Mouse (Mus musculus) liver, embryonic 12.5 days (tissue): ENCODE results near the gene Dcst2. TPM values are rescaled to one million over a fixed set of nuclear protein-coding genes. Genes with fewer than 3 reads are reported as not detected.

Experiments used
- ATAC-seq: fragments of 200-750 bp; cut with Nextera tagmentation; 2 replicates; pipeline ENCODE4 v1.8.0; 2017; ENCODE audit warnings: moderate number of reproducible peaks, mild to moderate bottlenecking, moderate library complexity
- H3K27ac ChIP-seq: fragments of 300-500 bp; sonication (generic); 2 replicates; pipeline ENCODE4 v1.5.1; 2016; ENCODE audit warnings: mild to moderate bottlenecking
- H3K27me3 ChIP-seq: fragments of 300-500 bp; sonication (generic); replicated peaks from 2 replicates; pipeline ENCODE4 v1.6.1; 2016; ENCODE audit warnings: mild to moderate bottlenecking, moderate library complexity
- H3K36me3 ChIP-seq: fragments of 300-500 bp; sonication (generic); 2 replicates; pipeline ENCODE4 v1.6.1; 2016; ENCODE audit warnings: mild to moderate bottlenecking, moderate library complexity
- H3K4me1 ChIP-seq: fragments of 300-500 bp; sonication (generic); 2 replicates; pipeline ENCODE4 v1.6.1; 2016
- H3K4me2 ChIP-seq: fragments of 300-500 bp; sonication (generic); 2 replicates; pipeline ENCODE4 v1.6.1; 2016; ENCODE audit warnings: mild to moderate bottlenecking, moderate library complexity
- H3K4me3 ChIP-seq: fragments of 300-500 bp; sonication (generic); 2 replicates; pipeline ENCODE4 v1.5.1; 2016; ENCODE audit warnings: mild to moderate bottlenecking, moderate library complexity
- H3K9ac ChIP-seq: fragments of 300-500 bp; sonication (generic); 2 replicates; pipeline ENCODE4 v1.6.1; 2016; ENCODE audit warnings: mild to moderate bottlenecking, moderate library complexity
- H3K9me3 ChIP-seq: fragments of 300-500 bp; sonication (generic); replicated peaks from 2 replicates; pipeline ENCODE4 v1.6.1; 2016; ENCODE audit warnings: mild to moderate bottlenecking, moderate library complexity
- WGBS: fragments of 180-500 bp; shearing (Covaris S2); methylation state at CpG from one replicate; pipeline ENCODE4 v1.1.7; 2016; ENCODE audit not compliant: insufficient replicate concordance; 5-methylcytosine and 5-hydroxymethylcytosine counted together
- polyA plus RNA-seq: library from polyadenylated mRNA; unstranded; fragments of >200 nt; fragmentation: Nextera tagmentation; extraction: Ambion mirVana; gene quantifications from 2 replicates; pipeline ENCODE4 v1.2.1, GENCODE M21; 2016

Dcst2 gene
- polyA plus RNA-seq, 1 experiment from 2014 or later = 0.05 TPM

DNA sequence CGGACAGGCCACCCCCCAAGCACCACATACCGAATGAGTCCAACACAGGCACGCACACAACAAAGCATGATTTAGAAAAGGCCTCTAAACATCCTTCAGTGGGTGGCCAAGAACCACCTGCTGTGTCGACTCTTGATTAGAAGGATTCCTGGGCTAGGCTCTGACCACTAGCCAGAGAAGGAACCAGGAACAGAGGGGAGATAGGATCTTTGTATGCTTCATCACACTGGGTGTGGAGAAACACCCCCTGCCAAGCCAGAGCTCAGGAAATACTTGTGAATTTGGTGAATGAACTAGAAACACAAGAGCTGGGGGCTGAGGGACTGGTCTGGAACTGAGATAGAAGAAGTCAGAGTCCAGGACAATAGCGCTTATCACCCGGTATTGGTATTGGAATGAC, 25.2 kb upstream of the Dcst2 start:
- Histone ChIP-seq H3K27me3 (peaks cover 80% of the 10 kb centered on the region), H3K9ac (no peak overlapping the region), H3K36me3 (no peaks in the 10 kb centered on the region), H3K4me3 (no peak overlapping the region), H3K4me2 (peak overlapping the region; percentile 85), H3K4me1 (peaks cover 23% of the 10 kb centered on the region), H3K27ac (no peak overlapping the region), H3K9me3 (no peaks in the 10 kb centered on the region)
- ATAC-seq = no peak
- 26% methylated on average over 6 of the region's 6 CpGs for WGBS

DNA sequence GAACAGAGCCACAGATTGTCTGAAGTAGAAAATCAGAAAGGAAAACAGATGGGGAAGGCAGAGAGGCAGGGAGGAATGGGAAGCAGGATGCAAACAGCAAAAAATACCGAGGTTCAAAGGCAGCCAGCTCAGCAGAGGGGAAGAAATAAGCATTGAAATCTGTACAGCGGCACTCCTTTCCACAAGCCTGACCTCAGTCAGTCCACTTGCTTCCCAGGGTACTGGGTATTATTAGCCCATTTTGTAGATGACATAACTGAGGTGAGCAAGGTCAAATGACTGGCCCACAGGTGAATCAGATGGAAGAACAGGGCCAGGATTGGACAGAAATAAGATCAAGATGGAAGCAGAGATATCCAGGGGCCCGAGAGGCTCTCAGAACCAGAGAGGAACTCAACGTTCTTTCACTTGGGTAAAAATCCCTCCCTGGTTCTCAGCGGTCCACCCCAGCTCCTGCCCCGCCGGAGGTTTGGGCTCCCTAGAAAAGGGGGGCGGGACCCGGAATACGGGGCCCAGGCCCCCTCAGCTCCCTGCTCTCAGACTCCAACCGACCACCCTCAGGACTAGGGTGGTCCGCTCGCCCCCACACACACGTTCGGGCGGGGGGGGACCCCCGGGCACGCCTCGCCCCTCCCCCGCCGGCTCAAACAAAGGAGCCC, 24.6 kb upstream of the Dcst2 start:
- WGBS = 2% methylated on average over 21 of the region's 21 CpGs
- H3K9ac ChIP-seq = peak overlapping the region; percentile 65
- H3K9me3 ChIP-seq = no peaks in the 10 kb centered on the region
- H3K4me1 ChIP-seq = peaks cover 23% of the 10 kb centered on the region
- no peak; the same call in 1 of the 2 replicates for ATAC-seq
- H3K36me3 ChIP-seq = no peaks in the 10 kb centered on the region
- peaks cover 74% of the 10 kb centered on the region for H3K27me3 ChIP-seq
- no peak overlapping the region for H3K27ac ChIP-seq
- H3K4me2 ChIP-seq = peak overlapping the region; percentile 85
- H3K4me3 ChIP-seq = peak overlapping the region; percentile 62

DNA sequence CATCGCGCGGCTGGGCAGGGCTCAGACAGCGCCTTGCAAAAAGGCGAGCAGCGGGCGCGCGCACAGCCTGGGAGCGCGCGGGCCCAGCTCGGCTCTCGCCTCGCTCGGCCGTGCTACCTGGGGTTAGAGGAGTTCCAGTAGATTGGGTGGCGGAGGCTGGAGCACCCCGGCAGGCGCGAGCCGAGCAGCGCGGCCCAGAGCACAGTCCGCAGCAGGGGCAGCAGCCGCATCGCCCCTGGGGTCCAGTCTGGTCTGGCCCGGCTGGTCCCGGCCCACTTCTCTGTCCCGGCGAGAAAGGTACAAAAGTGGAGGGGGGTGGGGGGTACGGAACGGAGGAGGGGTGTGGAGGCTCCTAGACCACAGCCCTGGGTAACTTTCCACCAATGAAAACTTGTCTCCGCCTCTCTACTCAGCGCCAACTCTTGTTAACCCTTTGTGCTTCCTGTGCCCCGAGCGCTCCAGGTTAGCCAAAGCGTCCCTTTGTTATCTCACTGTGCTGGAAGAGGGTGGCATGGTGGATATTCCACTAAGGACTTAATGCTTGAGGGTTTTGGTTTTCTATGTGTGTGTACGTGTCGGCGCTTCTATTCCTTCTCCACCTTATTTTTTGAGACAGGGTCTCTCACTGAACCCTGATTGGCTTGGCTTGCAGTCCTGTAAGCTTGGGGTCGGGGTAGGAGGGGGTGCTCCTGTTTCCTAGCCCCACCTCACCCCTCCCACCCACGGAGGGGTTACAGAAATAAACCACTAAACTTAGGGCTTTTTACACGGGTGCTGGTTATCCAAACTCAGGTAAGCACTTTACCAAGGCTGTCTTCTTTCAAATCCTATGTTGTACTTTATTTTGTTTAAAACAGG, 23.8 kb upstream of the Dcst2 start, which contains the start of gene Efna4:
Gene Efna4 (minus strand): TSS at position 308 of the 858 bp plus-strand sequence.
- H3K9ac ChIP-seq = peak within 1 kb of the TSS; percentile 65
- H3K4me3 ChIP-seq = peak within 1 kb of the TSS; percentile 62
- no peak within 1 kb of the TSS for H3K27ac ChIP-seq
- H3K4me2 ChIP-seq = peak within 1 kb of the TSS; percentile 85
- peaks cover 20% of the 10 kb centered on the region for H3K4me1 ChIP-seq
- peaks cover 66% of the 10 kb centered on the region for H3K27me3 ChIP-seq
- WGBS = 2% methylated on average over 44 of the region's 44 CpGs
- ATAC-seq = peak; percentile 68
- H3K9me3 ChIP-seq = no peaks in the 10 kb centered on the region
- H3K36me3 ChIP-seq = no peaks in the 10 kb centered on the region

DNA sequence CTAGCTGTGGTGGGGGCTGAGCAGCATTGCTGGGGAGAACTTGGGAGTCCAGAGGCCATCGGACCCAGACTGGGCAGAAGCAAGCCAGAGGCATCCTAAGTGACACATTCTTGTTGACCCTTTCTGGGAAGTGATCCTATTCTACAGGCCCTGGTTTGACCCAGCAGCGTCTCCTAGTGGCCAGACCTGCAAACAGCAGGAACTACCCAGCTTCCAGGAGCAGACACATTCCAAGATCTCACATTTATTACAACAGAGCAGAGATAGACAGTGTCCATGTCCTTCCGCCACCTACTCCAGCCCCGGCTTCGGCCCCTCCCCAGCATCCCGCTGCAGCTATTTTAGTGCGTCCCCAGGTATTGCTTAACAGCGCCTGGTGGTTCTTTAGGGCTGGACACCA, 22.4 kb upstream of the Dcst2 start:
- Histone ChIP-seq H3K4me3 (no peak overlapping the region), H3K4me2 (no peak overlapping the region), H3K9me3 (no peaks in the 10 kb centered on the region), H3K4me1 (peaks cover 20% of the 10 kb centered on the region), H3K36me3 (no peaks in the 10 kb centered on the region), H3K9ac (no peak overlapping the region), H3K27ac (no peak overlapping the region), H3K27me3 (peaks cover 53% of the 10 kb centered on the region)
- no peak for ATAC-seq
- WGBS = 29% methylated on average over 8 of the region's 8 CpGs

DNA sequence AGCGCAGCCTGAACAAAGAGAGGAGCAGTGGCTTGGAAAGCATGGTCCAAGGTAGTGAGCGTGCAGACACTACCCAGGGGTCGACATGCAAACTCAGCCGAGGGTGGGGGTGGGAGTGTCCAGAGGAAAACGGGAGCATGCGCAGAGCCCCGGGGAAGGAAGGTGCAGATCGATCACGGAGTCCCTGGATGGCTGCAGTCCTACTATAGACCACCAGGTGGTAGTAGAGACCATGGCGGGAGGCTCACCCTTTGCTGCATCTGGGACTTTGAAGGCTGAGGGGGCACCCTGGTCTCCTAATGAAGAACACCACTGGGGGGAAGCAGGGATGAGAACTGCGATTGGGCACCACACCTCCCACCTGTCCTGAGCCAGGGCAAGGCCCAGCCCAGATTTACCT, 21.3 kb upstream of the Dcst2 start:
- Histone ChIP-seq H3K9me3 (no peaks in the 10 kb centered on the region), H3K4me3 (0 out of 2 replicates have a peak overlapping the region, but pooled peaks have one; percentile 8), H3K27ac (no peak overlapping the region), H3K9ac (no peak overlapping the region), H3K4me1 (peaks cover 20% of the 10 kb centered on the region), H3K4me2 (peak overlapping the region; percentile 41), H3K27me3 (peaks cover 43% of the 10 kb centered on the region), H3K36me3 (no peaks in the 10 kb centered on the region)
- no peak; the same call in 1 of the 2 replicates for ATAC-seq
- WGBS = 11% methylated on average over 11 of the region's 11 CpGs

DNA sequence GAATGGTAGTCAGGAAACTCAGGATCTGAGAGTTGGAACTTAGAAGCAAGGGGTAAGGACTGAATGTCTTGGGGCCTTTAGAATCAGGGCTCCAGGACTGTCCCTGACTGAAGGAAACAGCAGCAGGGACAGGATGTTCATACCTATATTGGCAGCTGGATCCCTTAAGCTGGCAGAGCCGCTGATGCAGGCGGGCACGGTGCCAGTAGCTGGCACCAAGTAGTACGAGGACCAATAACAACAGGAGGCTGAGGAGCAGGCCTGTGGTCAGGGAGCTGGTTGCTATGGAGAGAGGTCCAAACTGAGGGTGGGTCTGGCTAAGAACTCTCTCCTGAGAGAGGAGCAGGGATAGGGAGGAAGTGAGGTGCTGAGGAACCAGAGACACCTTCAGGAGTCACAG, 20.0 kb upstream of the Dcst2 start:
- Histone ChIP-seq H3K27ac (no peak overlapping the region), H3K4me1 (peaks cover 14% of the 10 kb centered on the region), H3K4me3 (no peak overlapping the region), H3K36me3 (no peaks in the 10 kb centered on the region), H3K27me3 (peaks cover 34% of the 10 kb centered on the region), H3K9ac (no peak overlapping the region), H3K9me3 (no peaks in the 10 kb centered on the region), H3K4me2 (no peak overlapping the region)
- WGBS = 79% methylated on average over 4 of the region's 4 CpGs
- no peak for ATAC-seq

DNA sequence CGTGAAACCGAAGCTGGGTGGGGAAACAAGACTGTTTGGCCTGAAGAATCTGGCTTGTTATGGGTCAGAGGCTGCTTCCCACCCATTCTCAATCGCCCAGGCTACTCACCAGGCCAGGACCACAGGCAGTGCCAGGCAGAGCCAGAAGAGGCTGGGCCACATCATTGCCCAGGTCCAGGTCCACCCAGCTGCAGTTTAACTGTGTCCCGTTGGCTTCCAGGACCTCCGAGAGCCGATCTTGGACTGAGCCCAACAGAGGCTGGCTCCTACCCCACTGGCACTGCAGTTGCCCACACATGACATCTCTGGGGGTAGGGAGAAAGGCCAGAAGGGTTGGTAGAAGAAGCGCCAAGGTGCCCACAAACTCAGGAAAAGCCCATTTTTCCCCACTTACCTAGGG, 18.5 kb upstream of the Dcst2 start:
- WGBS = 77% methylated on average over 7 of the region's 7 CpGs
- Histone ChIP-seq H3K27ac (no peak overlapping the region), H3K4me2 (no peak overlapping the region), H3K36me3 (no peaks in the 10 kb centered on the region), H3K9ac (no peak overlapping the region), H3K4me3 (no peak overlapping the region), H3K9me3 (no peaks in the 10 kb centered on the region), H3K4me1 (peaks cover under 1% of the 10 kb centered on the region), H3K27me3 (peaks cover 32% of the 10 kb centered on the region)
- no peak for ATAC-seq

DNA sequence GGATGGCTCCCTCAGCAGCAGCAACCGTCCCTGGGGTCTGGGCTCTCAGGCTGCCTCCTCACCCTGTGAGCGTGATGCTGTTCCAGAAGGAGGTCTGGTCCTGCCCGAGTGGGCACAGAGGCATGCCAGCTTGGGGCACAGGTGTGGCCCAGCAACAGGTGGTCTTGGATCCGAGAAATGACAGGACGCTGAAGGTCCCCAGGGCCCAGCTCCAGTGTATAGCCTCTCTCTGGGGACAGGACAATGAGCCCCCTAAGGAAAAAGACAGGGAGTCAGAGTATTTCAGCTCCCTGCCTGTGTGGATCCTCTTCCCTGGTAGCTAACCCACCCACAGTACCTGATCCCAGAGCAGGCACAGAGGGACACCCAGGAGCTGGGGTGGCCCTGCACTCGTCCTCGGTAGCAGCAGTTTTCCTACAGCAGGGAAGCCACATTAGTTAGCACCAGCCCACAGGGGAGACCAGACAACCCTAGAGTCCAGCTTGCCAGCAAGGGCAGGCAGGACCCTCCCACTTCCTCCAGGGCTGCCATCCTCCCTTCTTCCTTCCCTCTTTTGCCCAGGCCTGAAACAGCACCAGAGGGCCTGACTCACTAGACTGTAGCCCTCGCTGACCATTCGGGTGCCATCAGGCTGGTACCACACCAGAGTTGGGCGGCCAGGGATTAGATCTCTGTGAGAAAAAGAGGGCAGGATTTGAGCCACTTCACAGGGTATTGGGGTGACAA, 14.8 kb upstream of the Dcst2 start:
- H3K27ac ChIP-seq = no peak overlapping the region
- no peaks in the 10 kb centered on the region for H3K36me3 ChIP-seq
- H3K9me3 ChIP-seq = no peaks in the 10 kb centered on the region
- no peak for ATAC-seq
- no peak overlapping the region for H3K9ac ChIP-seq
- H3K4me3 ChIP-seq = no peak overlapping the region
- WGBS = 58% methylated on average over 10 of the region's 10 CpGs
- H3K4me1 ChIP-seq = peaks cover 19% of the 10 kb centered on the region
- peaks cover 52% of the 10 kb centered on the region for H3K27me3 ChIP-seq
- H3K4me2 ChIP-seq = no peak overlapping the region

DNA sequence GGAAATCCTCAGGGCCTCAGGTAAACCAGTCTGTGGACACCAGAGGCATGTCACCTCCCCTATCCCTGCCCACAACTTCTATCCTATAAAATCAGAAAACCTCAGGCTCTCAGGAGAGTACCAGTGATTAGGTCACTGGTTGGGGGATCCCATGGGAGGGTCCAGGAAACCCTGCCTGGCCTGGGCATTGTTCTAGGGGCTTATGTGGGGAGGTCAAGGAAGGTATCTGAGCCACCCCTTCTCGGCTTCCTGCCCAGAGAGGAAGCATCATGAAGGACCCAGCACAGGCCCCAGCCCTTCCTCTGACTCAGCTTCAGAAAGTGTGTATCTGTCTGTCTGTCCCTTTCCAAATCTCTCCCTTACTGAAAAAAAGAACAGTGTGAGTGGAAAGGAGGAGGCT, 13.9 kb upstream of the Dcst2 start:
- peaks cover 62% of the 10 kb centered on the region for H3K27me3 ChIP-seq
- 9% methylated on average over 1 of the region's 1 CpGs for WGBS
- no peak overlapping the region for H3K4me3 ChIP-seq
- no peaks in the 10 kb centered on the region for H3K36me3 ChIP-seq
- H3K4me1 ChIP-seq = peaks cover 19% of the 10 kb centered on the region
- no peaks in the 10 kb centered on the region for H3K9me3 ChIP-seq
- no peak overlapping the region for H3K9ac ChIP-seq
- no peak overlapping the region for H3K4me2 ChIP-seq
- no peak for ATAC-seq
- no peak overlapping the region for H3K27ac ChIP-seq

DNA sequence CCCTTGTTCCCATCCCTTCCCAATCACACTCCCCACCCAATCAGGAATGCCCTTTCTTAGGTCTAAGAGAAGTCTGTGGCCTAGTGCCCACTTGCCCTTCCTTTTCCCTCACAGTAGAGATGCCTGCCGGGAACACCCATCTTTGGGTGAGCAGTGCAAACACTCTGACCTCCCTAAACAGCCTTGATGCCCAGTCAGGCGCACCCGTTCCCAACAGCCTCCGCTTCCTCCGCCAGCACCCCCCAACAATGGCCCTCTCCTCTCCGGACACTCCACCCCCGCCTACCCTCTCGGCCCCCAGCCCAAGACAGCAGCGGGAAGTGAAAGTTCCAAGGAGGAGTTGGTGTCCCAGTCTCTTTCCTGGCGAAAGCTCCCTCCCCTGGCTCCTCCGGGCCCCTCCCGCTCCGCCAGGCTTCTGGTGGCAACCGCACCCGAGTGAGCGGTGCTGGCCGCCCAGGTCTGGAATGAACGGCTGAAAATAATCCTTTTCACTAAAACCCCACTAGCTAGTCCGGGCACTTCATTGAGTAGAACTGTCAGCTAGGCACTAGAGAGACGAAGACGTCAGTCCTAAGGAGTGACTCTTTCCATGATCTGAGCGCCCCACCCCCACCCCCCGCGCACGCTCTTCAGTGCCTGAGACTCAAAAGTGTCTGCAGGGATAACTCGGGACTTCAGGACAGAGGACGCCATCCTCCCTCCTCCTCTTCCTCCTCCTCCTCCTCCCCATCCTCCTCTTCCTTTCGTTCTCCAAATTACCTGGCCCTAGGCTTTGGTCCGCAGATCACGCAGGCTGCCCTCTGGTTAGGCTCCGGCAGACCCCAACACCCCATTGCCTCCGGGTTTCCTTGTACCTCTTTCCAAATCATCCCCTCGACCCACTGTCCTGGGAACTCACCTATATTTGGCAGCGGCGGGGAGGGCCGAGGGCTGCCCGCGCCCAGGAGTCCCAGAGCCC, 12.6 kb upstream of the Dcst2 start:
- peaks cover 74% of the 10 kb centered on the region for H3K27me3 ChIP-seq
- no peak overlapping the region for H3K27ac ChIP-seq
- H3K4me2 ChIP-seq = peak overlapping the region; percentile 81
- ATAC-seq = no peak
- peak overlapping the region; percentile 60 for H3K4me3 ChIP-seq
- H3K9me3 ChIP-seq = no peaks in the 10 kb centered on the region
- H3K4me1 ChIP-seq = peaks cover 21% of the 10 kb centered on the region
- H3K9ac ChIP-seq = peak overlapping the region; percentile 52
- 4% methylated on average over 38 of the region's 38 CpGs for WGBS
- H3K36me3 ChIP-seq = no peaks in the 10 kb centered on the region

DNA sequence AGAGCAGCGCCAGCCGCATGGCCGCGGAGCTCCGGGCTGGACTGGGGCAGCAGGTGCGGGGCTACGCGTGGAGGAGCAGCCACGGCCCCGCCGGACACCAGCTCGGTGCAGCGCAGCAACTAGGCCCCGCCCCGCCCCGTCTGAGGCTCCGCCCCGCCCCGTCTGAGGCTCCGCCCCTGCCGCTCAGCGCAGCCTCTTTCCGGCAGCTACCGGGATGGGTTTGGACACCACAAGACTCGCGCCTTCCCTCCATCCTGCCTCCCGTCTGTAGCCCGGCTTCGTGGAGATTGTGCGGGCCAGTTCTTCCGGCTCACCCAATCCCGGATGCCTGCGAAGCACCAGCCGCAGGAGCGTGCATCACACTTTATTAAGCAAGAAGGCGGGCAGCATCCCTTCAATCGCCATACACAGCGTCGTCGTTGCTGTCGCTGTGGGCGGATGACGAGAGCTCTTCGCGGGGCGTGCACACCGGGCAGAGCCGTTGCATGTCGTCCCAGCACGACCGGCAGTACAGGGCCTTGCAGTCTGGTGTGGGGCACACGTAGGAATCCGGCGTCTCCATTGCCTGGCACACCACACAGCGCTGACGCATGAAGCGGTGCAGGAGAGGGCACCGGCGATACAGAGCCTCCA, 11.8 kb upstream of the Dcst2 start, which contains the start of gene Adam15:
Gene Adam15 (minus strand): TSS at position 128 of the 633 bp plus-strand sequence.
- no peaks in the 10 kb centered on the region for H3K36me3 ChIP-seq
- H3K4me2 ChIP-seq = peak within 1 kb of the TSS; percentile 81
- peaks cover 78% of the 10 kb centered on the region for H3K27me3 ChIP-seq
- H3K4me1 ChIP-seq = peaks cover 25% of the 10 kb centered on the region
- peak within 1 kb of the TSS; percentile 60 for H3K4me3 ChIP-seq
- peak; percentile 76 for ATAC-seq
- H3K9me3 ChIP-seq = no peaks in the 10 kb centered on the region
- H3K9ac ChIP-seq = peak within 1 kb of the TSS; percentile 52
- no peak within 1 kb of the TSS for H3K27ac ChIP-seq
- WGBS = 1% methylated on average over 59 of the region's 59 CpGs
